Mouse (Mus musculus) lung, postnatal 25 days (tissue): ENCODE measurements around the gene Rnf212b.

ENCODE experiments used
- DNase-seq: peaks from one replicate; pipeline ENCODE4 v3.0.0; 2022; ENCODE audit warnings: low spot score

Rnf212b gene

GRCm38 (mm10) chr14:54874165-54874564 lies 60.2 kb downstream of the Rnf212b start:
- DNase-seq = no peak

- peak; percentile 23 for DNase-seq
These were observed 62.0 kb downstream of the Rnf212b start for GRCm38 (mm10) chr14:54875844-54876538.

- DNase-seq = peak; percentile 89
These were observed 62.7 kb downstream of the Rnf212b start for GRCm38 (mm10) chr14:54876539-54877047.

GRCm38 (mm10) chr14:54877048-54877715 lies 63.2 kb downstream of the Rnf212b start, which contains the start of gene Ppp1r3e:
TSS of gene Ppp1r3e (minus strand) at chr14:54877550.
- DNase-seq = peak; percentile 55

GRCm38 (mm10) chr14:54883154-54884021 lies 69.4 kb downstream of the Rnf212b start, which contains the start of the genes Bcl2l2 and Gm20521:
TSS of gene Bcl2l2 (plus strand) at chr14:54883377.
TSS of gene Gm20521 (plus strand) at chr14:54883441.
- peak; percentile 82 for DNase-seq

- no peak for DNase-seq
These were observed 70.2 kb downstream of the Rnf212b start for GRCm38 (mm10) chr14:54884022-54884712.

GRCm38 (mm10) chr14:54885309-54885708 lies 71.4 kb downstream of the Rnf212b start:
- DNase-seq = no peak

GRCm38 (mm10) chr14:54892200-54892599 lies 78.3 kb downstream of the Rnf212b start, which contains the start of gene Pabpn1:
TSS of gene Pabpn1 (plus strand) at chr14:54892500.
- DNase-seq = no peak

GRCm38 (mm10) chr14:54893651-54894181 lies 79.8 kb downstream of the Rnf212b start:
- DNase-seq = peak; percentile 99

- peak; percentile 53 for DNase-seq
These were observed 80.6 kb downstream of the Rnf212b start for GRCm38 (mm10) chr14:54894296-54895151.

- no peak for DNase-seq
These were observed 83.5 kb downstream of the Rnf212b start for GRCm38 (mm10) chr14:54897445-54897844.

- peak; percentile 88 for DNase-seq
These were observed 86.4 kb downstream of the Rnf212b start for GRCm38 (mm10) chr14:54900383-54900782.

GRCm38 (mm10) chr14:54903641-54904040 lies 89.7 kb downstream of the Rnf212b start:
- no peak for DNase-seq
